20 mouse cellular contexts compared by ENCODE assay signal in genomic region chr3:138069756-138070511, GRCm38 (mm10). TPM values are rescaled to one million over a fixed set of nuclear protein-coding genes. Genes with fewer than 3 reads are reported as not detected.
DNase-seq lines count a peak whose midpoint lies in the region; ATAC-seq and TF ChIP-seq lines count a peak whose summit lies in the region.
"Had no signal": no experiment of that assay in that cellular context is flagged by ENCODE, and none has a peak within 500 bp of the region (broad histone marks: within the 10 kb centered on the region; RNA-seq: fewer than 3 reads in every experiment).

No protein-coding gene starts in this region.

- H3K79me2 ChIP-seq in heart, adult 2 months (replicated peaks; ENCODE audit: control insufficient read depth, insufficient read depth, low read length), result no peaks in the 10 kb centered on the region; the same call in 1 of the 2 replicates

- no peak overlapping the region for H3K4me2 ChIP-seq in midbrain, embryonic 11.5 days
- no peak overlapping the region for H3K4me2 ChIP-seq in midbrain, embryonic 13.5 days (replicated peaks)
- H3K4me2 ChIP-seq in heart, embryonic 16.5 days (ENCODE audit: low read depth, low read length), result peak overlapping the region; percentile 71
- H3K4me2 ChIP-seq: midbrain, embryonic 12.5 days had no signal

- H3K9me3 ChIP-seq in midbrain, embryonic 11.5 days (ENCODE audit: control insufficient read depth, low read length), result no peaks in the 10 kb centered on the region
- H3K9me3 ChIP-seq in midbrain, embryonic 13.5 days, result no peaks in the 10 kb centered on the region
- no peaks in the 10 kb centered on the region for H3K9me3 ChIP-seq in heart, embryonic 16.5 days (replicated peaks; ENCODE audit: control insufficient read depth, low read length)
- H3K9me3 ChIP-seq: midbrain, embryonic 12.5 days had no signal

- TF ChIP-seq POLR2A in heart, adult 2 months (IDR thresholded peaks at IDR 0.05; ENCODE audit: insufficient read depth, low read depth, low read length), result no peak

- H3K27me3 ChIP-seq in heart, adult 2 months (ENCODE audit: control insufficient read depth, insufficient read depth, low read length), result no peaks in the 10 kb centered on the region
- H3K27me3 ChIP-seq in midbrain, embryonic 11.5 days (ENCODE audit: control insufficient read depth, insufficient read depth, low read length), result no peaks in the 10 kb centered on the region
- H3K27me3 ChIP-seq in midbrain, embryonic 13.5 days, result 0 out of 2 replicates have a peak, but pooled peaks cover 3% of the 10 kb centered on the region
- H3K27me3 ChIP-seq in heart, embryonic 16.5 days (ENCODE audit: control insufficient read depth, insufficient read depth, low read length), result no peaks in the 10 kb centered on the region

- peaks cover 1% of the 10 kb centered on the region; the same call in 1 of the 2 replicates for H3K4me1 ChIP-seq in heart, adult 2 months (ENCODE audit: control insufficient read depth, insufficient read depth, low read length)
- H3K4me1 ChIP-seq in midbrain, embryonic 11.5 days (ENCODE audit: control insufficient read depth, insufficient read depth, low read length), result peaks cover 3% of the 10 kb centered on the region; the same call in 1 of the 2 replicates
- peaks cover 20% of the 10 kb centered on the region for H3K4me1 ChIP-seq in midbrain, embryonic 13.5 days (replicated peaks)
- H3K4me1 ChIP-seq in heart, embryonic 16.5 days (ENCODE audit: control insufficient read depth, insufficient read depth, low read length), result peaks cover 18% of the 10 kb centered on the region

- 56% methylated on average over 18 of the region's 18 CpGs for WGBS in heart, adult 2 months
- WGBS in midbrain, embryonic 11.5 days, result 71% methylated on average over 18 of the region's 18 CpGs
- WGBS in midbrain, embryonic 13.5 days, result 71% methylated on average over 18 of the region's 18 CpGs
- 43% methylated on average over 18 of the region's 18 CpGs for WGBS in heart, embryonic 16.5 days

- no peak for ATAC-seq in midbrain, embryonic 11.5 days (ENCODE audit: low FRiP score)
- no peak for ATAC-seq in midbrain, embryonic 13.5 days
- no peak for ATAC-seq in heart, embryonic 16.5 days (replicated peaks; ENCODE audit: extremely low read depth, insufficient read depth, low FRiP score)
- ATAC-seq: forebrain, postnatal 0 days; liver, postnatal 0 days had no signal

- intact Hi-C loops in heart, adult 2 months (cut with DNase I), result loop anchor here (5.0 kb wide), 1 partner anchor 78 kb away; no protein-coding TSS in a partner anchor

- H3K9ac ChIP-seq in heart, adult 2 months (ENCODE audit: low read depth, low read length), result peak overlapping the region; percentile 85
- no peak overlapping the region for H3K9ac ChIP-seq in midbrain, embryonic 11.5 days (ENCODE audit: low read length)
- H3K9ac ChIP-seq in midbrain, embryonic 13.5 days (replicated peaks), result no peak overlapping the region
- H3K9ac ChIP-seq in heart, embryonic 16.5 days (ENCODE audit: low read length), result peak overlapping the region; percentile 86
- H3K9ac ChIP-seq: forebrain, postnatal 0 days; liver, postnatal 0 days; midbrain, embryonic 12.5 days had no signal

- no peak for TF ChIP-seq CTCF in heart, adult 2 months (IDR thresholded peaks at IDR 0.05)

- DNase-seq in heart, adult 2 months, result peak; percentile 27 to 32
- no peak for DNase-seq in heart, adult 8-10 months (ENCODE audit: low spot score)
- DNase-seq in midbrain, embryonic 11.5 days (ENCODE audit: low spot score, missing footprints), result peak; percentile 70
- DNase-seq in thymus, postnatal 14 days, result no peak
- no peak for DNase-seq in embryo, embryonic 10.5 days (ENCODE audit: low spot score)
- no peak for DNase-seq in layer of hippocampus, adult 9-10 months (ENCODE audit: low spot score)
- DNase-seq: adrenal gland, adult 8-10 months; cerebellum, adult 11-12 months; cerebellum, postnatal 36 days; forebrain, postnatal 0 days; gastrocnemius, postnatal 36 days; kidney, adult 9 months; liver, postnatal 0 days; right cerebral cortex, postnatal 25 days had no signal

- no peaks in the 10 kb centered on the region for H3K36me3 ChIP-seq in heart, adult 2 months (ENCODE audit: control insufficient read depth, insufficient read depth, low read length)
- no peaks in the 10 kb centered on the region for H3K36me3 ChIP-seq in midbrain, embryonic 11.5 days (ENCODE audit: control insufficient read depth, insufficient read depth, low read length)
- H3K36me3 ChIP-seq in midbrain, embryonic 13.5 days, result no peaks in the 10 kb centered on the region
- no peaks in the 10 kb centered on the region for H3K36me3 ChIP-seq in heart, embryonic 16.5 days (ENCODE audit: control insufficient read depth, insufficient read depth)
- H3K36me3 ChIP-seq: midbrain, embryonic 12.5 days had no signal

- TF ChIP-seq EP300 in heart, adult 2 months (IDR thresholded peaks at IDR 0.05; ENCODE audit: insufficient read depth, low read depth, low read length), result no peak

- H3K27ac ChIP-seq in heart, adult 2 months, result peak overlapping the region; percentile 91
- H3K27ac ChIP-seq in midbrain, embryonic 11.5 days (ENCODE audit: low read depth, low read length), result no peak overlapping the region
- H3K27ac ChIP-seq in midbrain, embryonic 13.5 days, result no peak overlapping the region
- H3K27ac ChIP-seq in heart, embryonic 16.5 days (ENCODE audit: low read length), result peak overlapping the region; percentile 98
- H3K27ac ChIP-seq: left cerebral cortex, adult 2 months; midbrain, embryonic 12.5 days had no signal

- H3K4me3 ChIP-seq in heart, adult 2 months, result peak overlapping the region; percentile 53
- H3K4me3 ChIP-seq in midbrain, embryonic 11.5 days (ENCODE audit: low read depth, low read length), result no peak overlapping the region
- no peak overlapping the region for H3K4me3 ChIP-seq in midbrain, embryonic 13.5 days (replicated peaks)
- H3K4me3 ChIP-seq in heart, embryonic 16.5 days (ENCODE audit: low read length), result peak overlapping the region; percentile 54
- H3K4me3 ChIP-seq: erythroblast, embryonic 14.5 days; left cerebral cortex, adult 2 months; midbrain, embryonic 12.5 days had no signal

RNA-seq across cellular contexts. Expression of gene Gm5105, which starts 2.7 kb away (rescaled TPM):
- total RNA-seq in heart, adult 2 months (2021), result 1 to 10 TPM in 1 of 2 experiments, under 1 TPM in 1; 0.77 to 1.4 TPM
- 1.4 and 2.0 TPM in 2 replicates for polyA plus RNA-seq in heart, adult 2 months (2012; rRNA removed)
- total RNA-seq in heart, adult 8-10 months (2022), result 1 to 10 TPM in 2 of 4 experiments, under 1 TPM in 2; 0.76 to 1.6 (median 1.1) TPM
- polyA plus RNA-seq in midbrain, embryonic 11.5 days (2014; fragmentation: Nextera tagmentation; extraction: Ambion mirVana), result not detected in 2 replicates
- not detected in 2 replicates for polyA plus RNA-seq in midbrain, embryonic 13.5 days (2015; fragmentation: Nextera tagmentation; extraction: Ambion mirVana)
- polyA plus RNA-seq in heart, embryonic 16.5 days (2015; fragmentation: Nextera tagmentation; extraction: Ambion mirVana), result 0.36 and 0.45 TPM in 2 replicates
- total RNA-seq: MEL had no signal
- polyA plus RNA-seq: erythroblast, embryonic 14.5 days; liver, postnatal 0 days; midbrain, embryonic 12.5 days had no signal

RNA-seq across cellular contexts. Expression of gene 1110002E22Rik, which starts 5.1 kb away (rescaled TPM):
- total RNA-seq in heart, adult 2 months (2021), result 10 to 100 TPM; 48.1 to 48.8 TPM
- 14.7 and 22.9 TPM in 2 replicates for polyA plus RNA-seq in heart, adult 2 months (2012; rRNA removed)
- total RNA-seq in heart, adult 8-10 months (2022), result 10 to 100 TPM; 40.6 to 58.5 (median 50.8) TPM
- 0.01 and 0.08 TPM in 2 replicates for polyA plus RNA-seq in midbrain, embryonic 11.5 days (2014; fragmentation: Nextera tagmentation; extraction: Ambion mirVana)
- polyA plus RNA-seq in midbrain, embryonic 13.5 days (2015; fragmentation: Nextera tagmentation; extraction: Ambion mirVana), result 0.03 and 0.05 TPM in 2 replicates
- 18.7 and 19.1 TPM in 2 replicates for polyA plus RNA-seq in heart, embryonic 16.5 days (2015; fragmentation: Nextera tagmentation; extraction: Ambion mirVana)
- polyA plus RNA-seq: erythroblast, embryonic 14.5 days had no signal

Comparison
In these comparisons a context has a peak if more than half of its experiments do, and no peak if none do; other contexts are left out.
1. DNase-seq: peak in heart, adult 2 months (2 of 2) and midbrain, embryonic 11.5 days (single experiment); none in heart, adult 8-10 months (single experiment), thymus, postnatal 14 days (single experiment), embryo, embryonic 10.5 days (single experiment) and layer of hippocampus, adult 9-10 months (single experiment).
2. H3K27ac ChIP-seq: peak in heart, adult 2 months (single experiment) and heart, embryonic 16.5 days (single experiment); none in midbrain, embryonic 11.5 days (single experiment) and midbrain, embryonic 13.5 days (single experiment).
3. H3K4me3 ChIP-seq: peak in heart, adult 2 months (single experiment) and heart, embryonic 16.5 days (single experiment); none in midbrain, embryonic 11.5 days (single experiment) and midbrain, embryonic 13.5 days (single experiment).
4. H3K9ac ChIP-seq: peak in heart, adult 2 months (single experiment) and heart, embryonic 16.5 days (single experiment); none in midbrain, embryonic 11.5 days (single experiment) and midbrain, embryonic 13.5 days (single experiment).
5. RNA of gene 1110002E22Rik, which starts 5.1 kb away (polyA plus RNA-seq): 18.7 to 19.1 TPM in heart, embryonic 16.5 days and 14.7 to 22.9 TPM in heart, adult 2 months; 0.03 to 0.05 TPM in midbrain, embryonic 13.5 days and 0.01 to 0.08 TPM in midbrain, embryonic 11.5 days; every median in the first group is over 10 times any median in the second.